Mouse (Mus musculus): ENCODE data around the gene H2-Q2. TPM values are rescaled to one million over a fixed set of nuclear protein-coding genes. Genes with fewer than 3 reads are reported as not detected.
"Not testable (repeated sequence)": the region's sequence is repeated elsewhere in the genome, so short reads cannot be mapped to it uniquely, and the experiment has no call there.

Gene H2-Q2
- polyA plus RNA-seq (2012; rRNA removed) (0.16 and 0.41 TPM in 2 replicates), polyA plus RNA-seq (2014; fragmentation: Nextera tagmentation; extraction: Ambion mirVana) (0.15 and 0.37 TPM in 2 replicates)

- no peaks in the 10 kb centered on the region for H3K36me3 ChIP-seq (ENCODE audit: control insufficient read depth, insufficient read depth, low read length)
- H3K9ac ChIP-seq (ENCODE audit: low read depth, low read length, severe bottlenecking): peak within 1 kb of the TSS; percentile 34; the same call in 1 of the 2 replicates
- TF ChIP-seq POLR2A (IDR thresholded peaks at IDR 0.05; ENCODE audit: borderline replicate concordance, extremely low read depth, insufficient read depth, insufficient read length): no peak
- H3K4me3 ChIP-seq (replicated peaks; ENCODE audit: low read length): peak within 1 kb of the TSS; percentile 37
- no peaks in the 10 kb centered on the region; the same call in 1 of the 2 replicates for H3K4me1 ChIP-seq (ENCODE audit: control insufficient read depth, insufficient read depth, low read length)
- 3% methylated on average over 14 of the region's 40 CpGs for WGBS
- no peak for DNase-seq (ENCODE audit: low spot score)
- peaks cover 35% of the 10 kb centered on the region for H3K27me3 ChIP-seq (ENCODE audit: control insufficient read depth, insufficient read depth, low read length)
- no peak within 1 kb of the TSS for H3K27ac ChIP-seq (replicated peaks; ENCODE audit: low read depth, low read length)
- H3K4me2 ChIP-seq (replicated peaks; ENCODE audit: low read depth, low read length, severe bottlenecking): peak within 1 kb of the TSS; percentile 60
- no peaks in the 10 kb centered on the region for H3K9me3 ChIP-seq (ENCODE audit: control insufficient read depth, low read length)
- ATAC-seq (ENCODE audit: low FRiP score, low read depth): no peak
Measured at GRCm38 (mm10) chr17:35342071-35342671, at the start of gene H2-Q2. H2-Q2 (plus strand) TSS chr17:35342242.

GRCm38 (mm10) chr17:35295796-35296195 is 46.2 kb upstream of the H2-Q2 start:
- not testable (repeated sequence) for H3K4me2 ChIP-seq (replicated peaks; ENCODE audit: low read depth, low read length, severe bottlenecking); H3K4me1 ChIP-seq (ENCODE audit: control insufficient read depth, insufficient read depth, low read length); DNase-seq (ENCODE audit: low spot score); H3K27me3 ChIP-seq (ENCODE audit: control insufficient read depth, insufficient read depth, low read length); H3K27ac ChIP-seq (replicated peaks; ENCODE audit: low read depth, low read length); H3K36me3 ChIP-seq (ENCODE audit: control insufficient read depth, insufficient read depth, low read length); H3K4me3 ChIP-seq (replicated peaks; ENCODE audit: low read length); ATAC-seq (ENCODE audit: low FRiP score, low read depth); H3K9ac ChIP-seq (ENCODE audit: low read depth, low read length, severe bottlenecking); H3K9me3 ChIP-seq (ENCODE audit: control insufficient read depth, low read length)
- WGBS: 6% methylated on average over 5 of the region's 5 CpGs

GRCm38 (mm10) chr17:35300261-35300945 is 41.6 kb upstream of the H2-Q2 start:
- not testable (repeated sequence) for DNase-seq (ENCODE audit: low spot score); H3K4me1 ChIP-seq (ENCODE audit: control insufficient read depth, insufficient read depth, low read length); H3K9ac ChIP-seq (ENCODE audit: low read depth, low read length, severe bottlenecking); H3K27ac ChIP-seq (replicated peaks; ENCODE audit: low read depth, low read length); H3K4me3 ChIP-seq (replicated peaks; ENCODE audit: low read length); H3K4me2 ChIP-seq (replicated peaks; ENCODE audit: low read depth, low read length, severe bottlenecking); H3K27me3 ChIP-seq (ENCODE audit: control insufficient read depth, insufficient read depth, low read length); H3K9me3 ChIP-seq (ENCODE audit: control insufficient read depth, low read length); H3K36me3 ChIP-seq (ENCODE audit: control insufficient read depth, insufficient read depth, low read length); ATAC-seq (ENCODE audit: low FRiP score, low read depth)
- 85% methylated on average over 7 of the region's 7 CpGs for WGBS

GRCm38 (mm10) chr17:35301645-35302258 is 40.3 kb upstream of the H2-Q2 start:
- Histone ChIP-seq H3K4me3 (replicated peaks; ENCODE audit: low read length) (no peak overlapping the region), H3K36me3 (ENCODE audit: control insufficient read depth, insufficient read depth, low read length) (no peaks in the 10 kb centered on the region), H3K4me1 (ENCODE audit: control insufficient read depth, insufficient read depth, low read length) (no peaks in the 10 kb centered on the region), H3K4me2 (replicated peaks; ENCODE audit: low read depth, low read length, severe bottlenecking) (no peak overlapping the region), H3K27ac (replicated peaks; ENCODE audit: low read depth, low read length) (no peak overlapping the region), H3K9me3 (ENCODE audit: control insufficient read depth, low read length) (no peaks in the 10 kb centered on the region), H3K27me3 (ENCODE audit: control insufficient read depth, insufficient read depth, low read length) (no peaks in the 10 kb centered on the region), H3K9ac (ENCODE audit: low read depth, low read length, severe bottlenecking) (no peak overlapping the region)
- no peak for ATAC-seq (ENCODE audit: low FRiP score, low read depth)
- TF ChIP-seq POLR2A (IDR thresholded peaks at IDR 0.05; ENCODE audit: borderline replicate concordance, extremely low read depth, insufficient read depth, insufficient read length): no peak
- peak; percentile 53 for DNase-seq (ENCODE audit: low spot score)
- WGBS: 27% methylated on average over 13 of the region's 13 CpGs

- Histone ChIP-seq H3K27ac (replicated peaks; ENCODE audit: low read depth, low read length) (no peak overlapping the region), H3K4me2 (replicated peaks; ENCODE audit: low read depth, low read length, severe bottlenecking) (no peak overlapping the region), H3K36me3 (ENCODE audit: control insufficient read depth, insufficient read depth, low read length) (no peaks in the 10 kb centered on the region), H3K9ac (ENCODE audit: low read depth, low read length, severe bottlenecking) (no peak overlapping the region), H3K27me3 (ENCODE audit: control insufficient read depth, insufficient read depth, low read length) (no peaks in the 10 kb centered on the region), H3K4me3 (replicated peaks; ENCODE audit: low read length) (no peak overlapping the region), H3K9me3 (ENCODE audit: control insufficient read depth, low read length) (no peaks in the 10 kb centered on the region), H3K4me1 (ENCODE audit: control insufficient read depth, insufficient read depth, low read length) (no peaks in the 10 kb centered on the region)
- WGBS: 76% methylated on average over 2 of the region's 2 CpGs
- no peak for ATAC-seq (ENCODE audit: low FRiP score, low read depth)
- no peak for TF ChIP-seq POLR2A (IDR thresholded peaks at IDR 0.05; ENCODE audit: borderline replicate concordance, extremely low read depth, insufficient read depth, insufficient read length)
- no peak for DNase-seq (ENCODE audit: low spot score)
Measured at GRCm38 (mm10) chr17:35303271-35303670, 38.8 kb upstream of the H2-Q2 start.
